Mouse (Mus musculus): ENCODE measurements around the gene Olfr1090. TPM values are rescaled to one million over a fixed set of nuclear protein-coding genes. Genes with fewer than 3 reads are reported as not detected.

Gene Olfr1090
- not detected for total RNA-seq (2021)
- long read RNA-seq, experiment 1 = 0 reads
- long read RNA-seq, experiment 2 = 0 reads

DNA sequence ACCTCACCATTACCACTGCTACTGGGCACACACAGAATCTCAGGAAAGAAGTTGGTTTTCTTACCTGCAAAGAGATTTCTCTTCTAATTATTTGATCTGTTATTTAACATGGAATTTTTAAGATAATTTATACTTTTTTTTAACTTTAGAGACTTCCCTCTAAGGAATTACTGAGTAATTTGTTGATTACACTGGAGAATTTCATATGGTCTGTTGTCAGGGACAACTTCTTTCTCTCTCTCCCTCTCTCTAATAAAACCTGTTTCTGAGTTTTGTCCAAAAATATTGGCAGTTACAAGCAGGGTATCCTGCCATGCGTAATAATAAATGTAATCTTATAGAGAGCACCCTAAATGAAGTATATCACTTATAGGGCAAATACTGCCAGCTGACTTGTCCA lies at the start of gene Olfr1090:
TSS of gene Olfr1090 (minus strand) at position 101 of the 400 bp plus-strand sequence.
- no peak for DNase-seq

DNA sequence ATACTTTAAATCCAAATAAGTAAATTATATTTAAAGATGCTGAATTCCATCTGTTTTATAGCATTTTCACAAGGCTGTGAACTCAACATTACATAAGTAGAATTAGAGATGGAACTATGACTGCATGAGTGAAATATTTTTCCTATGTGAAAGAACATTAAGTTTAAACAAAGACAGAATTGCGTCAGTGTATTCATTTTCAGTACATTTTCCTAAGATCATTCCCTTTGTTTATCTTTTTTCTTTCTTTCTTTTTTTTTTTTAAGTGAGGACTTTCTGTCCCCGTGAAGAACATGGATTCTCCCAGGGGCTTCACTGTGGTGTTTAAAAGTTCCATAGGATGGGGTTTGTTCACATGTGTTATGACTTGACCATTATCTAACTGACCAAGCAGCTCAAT lies 23.4 kb upstream of the Olfr1090 start, which contains the start of gene Olfr1093:
TSS of gene Olfr1093 (plus strand) at position 301 of the 400 bp plus-strand sequence.
- no peak for DNase-seq

DNA sequence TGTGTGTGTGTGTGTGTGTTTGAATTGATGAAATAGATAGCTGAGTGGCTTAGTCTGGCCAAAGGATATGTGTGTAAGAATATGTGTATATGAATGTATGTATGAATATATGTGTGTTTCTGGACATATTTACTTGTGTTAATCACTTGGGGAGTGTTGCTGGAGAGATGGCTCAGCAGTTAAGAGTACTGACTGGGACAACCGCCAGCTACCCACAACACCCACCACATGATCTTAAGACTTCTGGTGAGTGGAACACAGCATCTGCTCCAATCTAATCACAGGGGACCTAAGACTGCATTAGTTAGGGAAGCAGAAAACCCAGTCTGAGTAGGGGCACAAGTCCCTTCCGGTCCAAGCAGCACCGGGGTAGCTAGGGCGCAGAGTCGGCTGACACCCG lies 2.3 kb upstream of the Olfr1090 start:
- DNase-seq = no peak

DNA sequence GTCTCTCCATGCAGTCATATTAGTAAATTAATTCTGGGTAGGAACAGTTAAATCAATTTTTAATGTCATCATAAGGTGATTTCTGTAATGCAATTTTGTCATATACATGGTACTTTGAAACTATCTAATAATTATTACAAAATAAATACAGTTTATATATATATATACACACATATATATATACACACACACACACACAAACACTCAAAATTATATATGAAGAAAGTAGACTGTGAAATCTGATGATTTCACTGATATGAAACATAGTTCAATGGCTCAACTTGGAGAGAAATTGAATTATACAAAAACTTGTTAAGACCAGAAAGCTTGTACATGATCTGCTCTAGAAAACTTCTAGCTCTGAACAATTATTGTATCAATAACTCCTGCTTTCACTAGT lies 25.2 kb downstream of the Olfr1090 start, which contains the start of gene Olfr1089:
TSS of gene Olfr1089 (minus strand) at position 101 of the 400 bp plus-strand sequence.
- DNase-seq = no peak

Other genes starting within 250 kb of the Olfr1090 start
- gene Olfr1079, start 216.5 kb downstream of the Olfr1090 start, total RNA-seq (2021) = not detected
- not detected for gene Olfr1080, start 200.8 kb downstream of the Olfr1090 start, total RNA-seq (2021)
- gene Olfr1082, start 160.0 kb downstream of the Olfr1090 start, total RNA-seq (2021) = not detected
- not detected for gene Olfr1084, start 119.3 kb downstream of the Olfr1090 start, total RNA-seq (2021)
- gene Olfr1085, start 97.0 kb downstream of the Olfr1090 start, total RNA-seq (2021) = not detected
- gene Olfr1086, start 78.9 kb downstream of the Olfr1090 start, total RNA-seq (2021) = not detected
- not detected for gene Olfr1087, start 60.6 kb downstream of the Olfr1090 start, total RNA-seq (2021)
- gene Olfr1089, start 25.3 kb downstream of the Olfr1090 start, total RNA-seq (2021) = not detected
- gene Olfr1093, start 23.5 kb upstream of the Olfr1090 start, total RNA-seq (2021) = not detected
- not detected for gene Olfr141, start 51.0 kb upstream of the Olfr1090 start, total RNA-seq (2021)
- not detected for gene Olfr1094, start 65.7 kb upstream of the Olfr1090 start, total RNA-seq (2021)
- not detected for gene Olfr1095, start 92.7 kb upstream of the Olfr1090 start, total RNA-seq (2021)
- gene Gm13723, start 115.8 kb upstream of the Olfr1090 start, total RNA-seq (2021) = not detected
- not detected for gene Olfr1097, start 133.2 kb upstream of the Olfr1090 start, total RNA-seq (2021)
- not detected for gene Olfr1098, start 165.6 kb upstream of the Olfr1090 start, total RNA-seq (2021)
- not detected for gene Olfr1099, start 201.7 kb upstream of the Olfr1090 start, total RNA-seq (2021)
- not detected for gene Olfr1100, start 221.0 kb upstream of the Olfr1090 start, total RNA-seq (2021)
- gene Olfr1101, start 232.2 kb upstream of the Olfr1090 start, total RNA-seq (2021) = not detected
- gene Olfr1102, start 239.4 kb upstream of the Olfr1090 start, total RNA-seq (2021) = not detected